Mouse (Mus musculus) heart, embryonic 13.5 days (tissue): ENCODE results near the gene Btg4. TPM values are rescaled to one million over a fixed set of nuclear protein-coding genes. Genes with fewer than 3 reads are reported as not detected.
A peak's percentile ranks its signal among the peaks of the same experiment; 100 is the strongest.

ENCODE experiments used
- ATAC-seq: fragments of 200-750 bp; cut with Nextera tagmentation; 2 replicates; pipeline ENCODE4 v1.8.0; 2017; ENCODE audit warnings: moderate TSS enrichment; ENCODE audit not compliant: insufficient number of reproducible peaks, low FRiP score, low TSS enrichment; ENCODE audit errors: extremely low read depth
- H3K27ac ChIP-seq: fragments of 300-500 bp; sonication (generic); replicated peaks from 2 replicates; pipeline ENCODE4 v1.5.1; 2015; ENCODE audit warnings: moderate library complexity, mild to moderate bottlenecking, inconsistent platforms
- H3K27me3 ChIP-seq: fragments of 300-500 bp; sonication (generic); replicated peaks from 2 replicates; pipeline ENCODE4 v1.6.1; 2015; ENCODE audit warnings: mild to moderate bottlenecking, inconsistent platforms
- H3K36me3 ChIP-seq: fragments of 300-500 bp; sonication (generic); 2 replicates; pipeline ENCODE4 v1.6.1; 2015; ENCODE audit warnings: mild to moderate bottlenecking, inconsistent platforms
- H3K4me1 ChIP-seq: fragments of 300-500 bp; sonication (generic); 2 replicates; pipeline ENCODE4 v1.6.1; 2015; ENCODE audit warnings: inconsistent platforms
- H3K4me2 ChIP-seq: fragments of 300-500 bp; sonication (generic); 2 replicates; pipeline ENCODE4 v1.6.1; 2015; ENCODE audit warnings: inconsistent platforms, mild to moderate bottlenecking, moderate library complexity
- H3K4me3 ChIP-seq: fragments of 300-500 bp; sonication (generic); 2 replicates; pipeline ENCODE4 v1.5.1; 2015; ENCODE audit warnings: moderate library complexity, mild to moderate bottlenecking, inconsistent platforms
- H3K9ac ChIP-seq: fragments of 300-500 bp; sonication (generic); 2 replicates; pipeline ENCODE4 v1.6.1; 2015; ENCODE audit warnings: inconsistent platforms, mild to moderate bottlenecking, moderate library complexity
- H3K9me3 ChIP-seq: fragments of 300-500 bp; sonication (generic); 2 replicates; pipeline ENCODE4 v1.6.1; 2016; ENCODE audit warnings: inconsistent platforms
- WGBS: fragments of 180-500 bp; shearing (Covaris S2); methylation state at CpG from one replicate; pipeline ENCODE4 v1.1.7; 2015; ENCODE audit warnings: mixed read lengths; 5-methylcytosine and 5-hydroxymethylcytosine counted together
- polyA plus RNA-seq: library from polyadenylated mRNA; unstranded; fragments of >200 nt; fragmentation: Nextera tagmentation; extraction: Ambion mirVana; gene quantifications from 2 replicates; pipeline ENCODE4 v1.2.1, GENCODE M21; 2015

Gene Btg4
- polyA plus RNA-seq, 1 experiment from 2014 or later, result not detected

GRCm38 (mm10) chr9:51041491-51041980, 19.2 kb upstream of the Btg4 start:
- no peak overlapping the region for H3K4me2 ChIP-seq
- no peak overlapping the region for H3K4me3 ChIP-seq
- no peaks in the 10 kb centered on the region for H3K27me3 ChIP-seq
- 90% methylated on average over 7 of the region's 7 CpGs for WGBS
- H3K36me3 ChIP-seq, result no peaks in the 10 kb centered on the region
- no peak for ATAC-seq
- H3K9ac ChIP-seq, result no peak overlapping the region
- no peaks in the 10 kb centered on the region for H3K4me1 ChIP-seq
- no peaks in the 10 kb centered on the region for H3K9me3 ChIP-seq
- no peak overlapping the region for H3K27ac ChIP-seq

GRCm38 (mm10) chr9:51042136-51042535, 18.6 kb upstream of the Btg4 start:
- Histone ChIP-seq H3K9me3 (no peaks in the 10 kb centered on the region), H3K4me2 (no peak overlapping the region), H3K4me3 (no peak overlapping the region), H3K36me3 (no peaks in the 10 kb centered on the region), H3K27ac (no peak overlapping the region), H3K27me3 (no peaks in the 10 kb centered on the region), H3K4me1 (no peaks in the 10 kb centered on the region), H3K9ac (no peak overlapping the region)
- WGBS, result 63% methylated on average over 6 of the region's 6 CpGs
- no peak for ATAC-seq

- no peak overlapping the region for H3K9ac ChIP-seq
- H3K27ac ChIP-seq, result no peak overlapping the region
- no peaks in the 10 kb centered on the region for H3K27me3 ChIP-seq
- no peak overlapping the region for H3K4me3 ChIP-seq
- WGBS, result 38% methylated on average over 3 of the region's 3 CpGs
- H3K4me1 ChIP-seq, result peaks cover 4% of the 10 kb centered on the region; the same call in 1 of the 2 replicates
- no peak overlapping the region for H3K4me2 ChIP-seq
- H3K9me3 ChIP-seq, result no peaks in the 10 kb centered on the region
- no peak for ATAC-seq
- no peaks in the 10 kb centered on the region for H3K36me3 ChIP-seq
Measured at GRCm38 (mm10) chr9:51052180-51052579, 8.5 kb upstream of the Btg4 start.

GRCm38 (mm10) chr9:51056360-51057324, 4.1 kb upstream of the Btg4 start:
- peaks cover 4% of the 10 kb centered on the region; the same call in 1 of the 2 replicates for H3K4me1 ChIP-seq
- peaks cover 8% of the 10 kb centered on the region; the same call in 1 of the 2 replicates for H3K36me3 ChIP-seq
- H3K4me3 ChIP-seq, result no peak overlapping the region
- 61% methylated on average over 3 of the region's 3 CpGs for WGBS
- no peaks in the 10 kb centered on the region for H3K27me3 ChIP-seq
- no peak overlapping the region for H3K27ac ChIP-seq
- H3K9me3 ChIP-seq, result no peaks in the 10 kb centered on the region
- H3K9ac ChIP-seq, result no peak overlapping the region
- no peak for ATAC-seq
- H3K4me2 ChIP-seq, result no peak overlapping the region

- Histone ChIP-seq H3K9me3 (no peaks in the 10 kb centered on the region), H3K4me1 (peaks cover 4% of the 10 kb centered on the region; the same call in 1 of the 2 replicates), H3K27me3 (no peaks in the 10 kb centered on the region), H3K36me3 (peaks cover 21% of the 10 kb centered on the region), H3K9ac (no peak overlapping the region), H3K4me2 (no peak overlapping the region), H3K27ac (no peak overlapping the region), H3K4me3 (no peak overlapping the region)
- WGBS, result 56% methylated on average over 4 of the region's 4 CpGs
- ATAC-seq, result no peak
Measured at GRCm38 (mm10) chr9:51058951-51059521, 1.7 kb upstream of the Btg4 start.

- Histone ChIP-seq H3K27ac (no peak overlapping the region), H3K9me3 (no peaks in the 10 kb centered on the region), H3K4me1 (peaks cover 32% of the 10 kb centered on the region), H3K27me3 (0 out of 2 replicates have a peak, but pooled peaks cover 7% of the 10 kb centered on the region), H3K9ac (no peak overlapping the region), H3K4me3 (no peak overlapping the region), H3K4me2 (no peak overlapping the region), H3K36me3 (no peaks in the 10 kb centered on the region)
- 48% methylated on average over 3 of the region's 3 CpGs for WGBS
- ATAC-seq, result no peak
Measured at GRCm38 (mm10) chr9:51068202-51068601, 7.5 kb downstream of the Btg4 start.

GRCm38 (mm10) chr9:51070801-51071200, 10.1 kb downstream of the Btg4 start:
- 38% methylated on average over 4 of the region's 4 CpGs for WGBS
- Histone ChIP-seq H3K4me3 (no peak overlapping the region), H3K27me3 (peaks cover 10% of the 10 kb centered on the region; the same call in 1 of the 2 replicates), H3K36me3 (no peaks in the 10 kb centered on the region), H3K27ac (no peak overlapping the region), H3K4me2 (no peak overlapping the region), H3K9ac (no peak overlapping the region), H3K9me3 (no peaks in the 10 kb centered on the region), H3K4me1 (peaks cover 41% of the 10 kb centered on the region)
- ATAC-seq, result no peak

- Histone ChIP-seq H3K4me3 (peak overlapping the region; percentile 68), H3K9ac (peak overlapping the region; percentile 83), H3K4me1 (peaks cover 27% of the 10 kb centered on the region), H3K9me3 (no peaks in the 10 kb centered on the region), H3K27me3 (peaks cover 4% of the 10 kb centered on the region; the same call in 1 of the 2 replicates), H3K36me3 (no peaks in the 10 kb centered on the region), H3K27ac (peak overlapping the region; percentile 73), H3K4me2 (peak overlapping the region; percentile 98)
- ATAC-seq, result 0 out of 2 replicates have a peak, but pooled peaks have one; percentile 17
- WGBS, result 18% methylated on average over 3 of the region's 3 CpGs
Measured at GRCm38 (mm10) chr9:51075780-51076179, 15.1 kb downstream of the Btg4 start.

- Histone ChIP-seq H3K9me3 (no peaks in the 10 kb centered on the region), H3K36me3 (no peaks in the 10 kb centered on the region), H3K27ac (peak overlapping the region; percentile 73), H3K4me3 (peak overlapping the region; percentile 68), H3K4me1 (peaks cover 24% of the 10 kb centered on the region), H3K27me3 (peaks cover 4% of the 10 kb centered on the region; the same call in 1 of the 2 replicates), H3K4me2 (peak overlapping the region; percentile 98), H3K9ac (peak overlapping the region; percentile 83)
- ATAC-seq, result no peak
- under 1% methylated on average over 17 of the region's 17 CpGs for WGBS
Measured at GRCm38 (mm10) chr9:51076300-51076978, 15.7 kb downstream of the Btg4 start.

- Histone ChIP-seq H3K27me3 (peaks cover 4% of the 10 kb centered on the region; the same call in 1 of the 2 replicates), H3K36me3 (no peaks in the 10 kb centered on the region), H3K9me3 (no peaks in the 10 kb centered on the region), H3K27ac (peak within 1 kb of the TSS; percentile 73), H3K9ac (peak within 1 kb of the TSS; percentile 83), H3K4me3 (peak within 1 kb of the TSS; percentile 68), H3K4me1 (peaks cover 24% of the 10 kb centered on the region), H3K4me2 (peak within 1 kb of the TSS; percentile 98)
- ATAC-seq, result peak; percentile 85
- WGBS, result 0% methylated on average over 14 of the region's 14 CpGs
Measured at GRCm38 (mm10) chr9:51076979-51077315, 16.2 kb downstream of the Btg4 start, which contains the start of gene Layn. Layn (minus strand) TSS chr9:51077094.

GRCm38 (mm10) chr9:51081614-51082013, 20.9 kb downstream of the Btg4 start:
- no peak overlapping the region for H3K9ac ChIP-seq
- H3K36me3 ChIP-seq, result no peaks in the 10 kb centered on the region
- H3K4me1 ChIP-seq, result peaks cover 8% of the 10 kb centered on the region
- ATAC-seq, result no peak
- no peak overlapping the region for H3K4me2 ChIP-seq
- WGBS, result 75% methylated on average over 5 of the region's 5 CpGs
- H3K27ac ChIP-seq, result no peak overlapping the region
- no peaks in the 10 kb centered on the region; the same call in 1 of the 2 replicates for H3K27me3 ChIP-seq
- H3K9me3 ChIP-seq, result no peaks in the 10 kb centered on the region
- no peak overlapping the region for H3K4me3 ChIP-seq
